Mouse (Mus musculus): ENCODE data around the gene Slc16a11.

GRCm38 (mm10) chr11:70179401-70179800 lies 33.2 kb upstream of the Slc16a11 start:
- TF ChIP-seq MYOG (IDR thresholded peaks at IDR 0.05; ENCODE audit: control insufficient read depth, extremely low read depth, insufficient read length) (no peak), MAX (IDR thresholded peaks at IDR 0.05) (no peak), CTCF (IDR thresholded peaks at IDR 0.05; ENCODE audit: control insufficient read depth, insufficient read depth, insufficient read length) (no peak)
